In the genomic region with DNA sequence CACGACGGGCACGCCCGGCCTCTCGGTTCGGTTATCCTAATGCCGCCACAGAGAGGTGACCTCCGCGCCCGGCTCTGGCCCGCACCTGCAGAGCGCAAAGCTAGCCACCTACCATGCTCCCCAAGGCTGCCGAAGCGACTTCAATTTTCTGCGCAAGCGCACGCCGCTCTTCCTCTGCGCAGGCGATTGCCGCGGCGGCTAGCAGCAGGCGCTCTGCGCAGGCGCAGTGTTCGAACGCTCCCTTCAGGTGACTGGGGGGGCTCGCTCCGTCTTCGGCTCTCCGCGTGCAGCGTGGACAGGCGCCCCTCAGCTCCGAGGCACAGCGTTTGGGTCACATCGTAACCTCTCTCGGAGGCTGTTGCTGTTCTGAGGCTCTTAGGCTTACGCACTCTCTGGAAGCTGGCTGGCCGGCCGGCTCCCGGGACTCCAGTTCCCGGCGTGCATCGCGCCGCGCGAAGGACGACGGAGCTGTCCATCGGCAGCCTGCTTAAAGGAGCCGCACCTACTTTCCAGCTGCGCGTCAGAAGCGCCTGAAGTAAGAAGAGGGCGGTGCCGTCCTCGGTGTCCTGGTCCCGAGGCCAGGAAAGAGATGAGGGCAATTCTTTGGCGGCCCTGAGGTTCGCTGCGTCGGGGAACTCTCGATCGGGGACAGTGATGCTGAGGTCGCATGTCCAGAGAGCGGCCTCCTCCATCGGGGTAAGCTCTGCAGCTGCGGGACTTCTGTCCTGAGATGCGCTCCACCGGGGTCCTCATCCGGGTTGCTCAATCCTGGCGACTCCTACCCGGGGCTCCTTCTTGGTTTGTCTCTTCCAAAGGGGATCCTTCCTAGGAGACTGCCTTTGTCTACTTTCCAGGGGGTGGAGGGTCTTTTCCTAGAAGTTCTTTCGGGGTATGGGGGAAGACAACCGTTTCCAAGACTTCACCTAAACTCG, we compare ENCODE assay signal across 7 mouse cellular contexts. TPM values are rescaled to one million over a fixed set of nuclear protein-coding genes. Genes with fewer than 3 reads are reported as not detected.
A peak's percentile ranks its signal among the peaks of the same experiment; 100 is the strongest.
DNase-seq lines count a peak whose midpoint lies in the region; ATAC-seq and TF ChIP-seq lines count a peak whose summit lies in the region.

Gene Dcun1d2, minus strand, starts transcription at position 440 of the 932 bp plus-strand sequence.
Gene Tmco3, plus strand, starts transcription at position 499 of the 932 bp plus-strand sequence.

- peak; percentile 95 for DNase-seq in adrenal gland, postnatal 10 days
- DNase-seq in embryonic facial prominence, embryonic 10.5 days (ENCODE audit: low spot score): peak; percentile 94
- peak; percentile 66 for DNase-seq in gonadal fat pad, adult 2 months (ENCODE audit: low read depth)
- peak; percentile 97 for DNase-seq in left cerebral cortex, postnatal 4 days

- peak within 1 kb of the TSS; percentile 95 for H3K27ac ChIP-seq in embryonic facial prominence, embryonic 10.5 days (replicated peaks)
- H3K27ac ChIP-seq in intestine, postnatal 0 days (ENCODE audit: low read depth, low read length): peak within 1 kb of the TSS; percentile 95
- H3K27ac ChIP-seq in midbrain, embryonic 12.5 days (replicated peaks): peak within 1 kb of the TSS; percentile 84
- peak within 1 kb of the TSS; percentile 97 for H3K27ac ChIP-seq in small intestine, adult 2 months (ENCODE audit: insufficient read depth, low read depth, low read length)

- no peak for TF ChIP-seq CTCF in intestine, postnatal 0 days (IDR thresholded peaks at IDR 0.05; ENCODE audit: low read depth)
- TF ChIP-seq CTCF in small intestine, adult 2 months (IDR thresholded peaks at IDR 0.05; ENCODE audit: extremely low read depth, insufficient read length, insufficient replicate concordance, low read depth, low read length): no peak

- peak within 1 kb of the TSS; percentile 88 for H3K4me3 ChIP-seq in embryonic facial prominence, embryonic 10.5 days
- peak within 1 kb of the TSS; percentile 70 for H3K4me3 ChIP-seq in intestine, postnatal 0 days (ENCODE audit: low read depth, low read length)
- H3K4me3 ChIP-seq in midbrain, embryonic 12.5 days: peak within 1 kb of the TSS; percentile 68
- peak within 1 kb of the TSS; percentile 73 for H3K4me3 ChIP-seq in small intestine, adult 2 months (ENCODE audit: low read depth, low read length)

- H3K4me1 ChIP-seq in embryonic facial prominence, embryonic 10.5 days: peaks cover 21% of the 10 kb centered on the region
- H3K4me1 ChIP-seq in intestine, postnatal 0 days (replicated peaks; ENCODE audit: control insufficient read depth, insufficient read depth, low read length): no peaks in the 10 kb centered on the region
- H3K4me1 ChIP-seq in midbrain, embryonic 12.5 days: peaks cover 22% of the 10 kb centered on the region
- peaks cover 3% of the 10 kb centered on the region; the same call in 1 of the 2 replicates for H3K4me1 ChIP-seq in small intestine, adult 2 months (ENCODE audit: control insufficient read depth, insufficient read depth, insufficient read length, low read length)

- no peaks in the 10 kb centered on the region for H3K27me3 ChIP-seq in embryonic facial prominence, embryonic 10.5 days (replicated peaks; ENCODE audit: low read depth, poor library complexity, severe bottlenecking)
- H3K27me3 ChIP-seq in intestine, postnatal 0 days (replicated peaks; ENCODE audit: control insufficient read depth, insufficient read depth, low read length): no peaks in the 10 kb centered on the region
- no peaks in the 10 kb centered on the region for H3K27me3 ChIP-seq in midbrain, embryonic 12.5 days
- H3K27me3 ChIP-seq in small intestine, adult 2 months (ENCODE audit: control insufficient read depth, insufficient read depth, low read length): no peaks in the 10 kb centered on the region

- H3K36me3 ChIP-seq in embryonic facial prominence, embryonic 10.5 days (replicated peaks): peaks cover 14% of the 10 kb centered on the region
- H3K36me3 ChIP-seq in intestine, postnatal 0 days (ENCODE audit: control insufficient read depth, insufficient read depth): peaks cover 4% of the 10 kb centered on the region; the same call in 1 of the 2 replicates
- H3K36me3 ChIP-seq in midbrain, embryonic 12.5 days: peaks cover 9% of the 10 kb centered on the region
- H3K36me3 ChIP-seq in small intestine, adult 2 months (ENCODE audit: control insufficient read depth, insufficient read depth, low read length): peaks cover 5% of the 10 kb centered on the region

- H3K9me3 ChIP-seq in embryonic facial prominence, embryonic 10.5 days: no peaks in the 10 kb centered on the region
- no peaks in the 10 kb centered on the region for H3K9me3 ChIP-seq in intestine, postnatal 0 days (ENCODE audit: control insufficient read depth)
- no peaks in the 10 kb centered on the region for H3K9me3 ChIP-seq in midbrain, embryonic 12.5 days

- TF ChIP-seq POLR2A in small intestine, adult 2 months (IDR thresholded peaks at IDR 0.05; ENCODE audit: low read depth, low read length): peak; percentile 65

- WGBS in embryonic facial prominence, embryonic 10.5 days: under 1% methylated on average over 79 of the region's 79 CpGs
- WGBS in intestine, postnatal 0 days: under 1% methylated on average over 79 of the region's 79 CpGs
- WGBS in midbrain, embryonic 12.5 days: under 1% methylated on average over 79 of the region's 79 CpGs
- under 1% methylated on average over 79 of the region's 79 CpGs for WGBS in small intestine, adult 2 months

- intact Hi-C loops in left cerebral cortex, postnatal 4 days (cut with DNase I): no loop called here

- H3K4me2 ChIP-seq in intestine, postnatal 0 days (replicated peaks; ENCODE audit: low read depth): peak within 1 kb of the TSS; percentile 93
- H3K4me2 ChIP-seq in midbrain, embryonic 12.5 days (replicated peaks): peak within 1 kb of the TSS; percentile 80

- peak within 1 kb of the TSS; percentile 65 for H3K9ac ChIP-seq in intestine, postnatal 0 days (ENCODE audit: low read depth, low read length)
- H3K9ac ChIP-seq in midbrain, embryonic 12.5 days (replicated peaks): peak within 1 kb of the TSS; percentile 68

- ATAC-seq in intestine, postnatal 0 days: peak; percentile 92
- peak; percentile 94 for ATAC-seq in midbrain, embryonic 12.5 days (ENCODE audit: low FRiP score, low read depth)

RNA-seq across cellular contexts. Expression of gene Dcun1d2, which starts in this region (rescaled TPM):
- 10 to 100 TPM; 19.9 to 25.9 TPM for total RNA-seq in adrenal gland, postnatal 10 days (2021)
- polyA plus RNA-seq in embryonic facial prominence, embryonic 10.5 days (2016; fragmentation: Nextera tagmentation; extraction: Ambion mirVana): 22.5 and 23.7 TPM in 2 replicates
- 18.5 and 22.4 TPM in 2 replicates for polyA plus RNA-seq in gonadal fat pad, adult 2 months (2012; rRNA removed)
- polyA plus RNA-seq in intestine, postnatal 0 days (2015; fragmentation: Nextera tagmentation; extraction: Ambion mirVana): 7.3 and 7.9 TPM in 2 replicates
- total RNA-seq in left cerebral cortex, postnatal 4 days (2021): 10 to 100 TPM; 27.6 to 31.2 TPM
- 30.9 and 33.5 TPM in 2 replicates for polyA plus RNA-seq in midbrain, embryonic 12.5 days (2016; fragmentation: Nextera tagmentation; extraction: Ambion mirVana)
- 7.0 and 8.7 TPM in 2 replicates for polyA plus RNA-seq in small intestine, adult 2 months (2012; rRNA removed)

RNA-seq across cellular contexts. Expression of gene Tmco3, which starts in this region (rescaled TPM):
- 10 to 100 TPM; 20.7 to 24.3 TPM for total RNA-seq in adrenal gland, postnatal 10 days (2021)
- polyA plus RNA-seq in embryonic facial prominence, embryonic 10.5 days (2016; fragmentation: Nextera tagmentation; extraction: Ambion mirVana): 33.7 and 37.8 TPM in 2 replicates
- polyA plus RNA-seq in gonadal fat pad, adult 2 months (2012; rRNA removed): 22.4 and 28.7 TPM in 2 replicates
- 18.5 and 22.2 TPM in 2 replicates for polyA plus RNA-seq in intestine, postnatal 0 days (2015; fragmentation: Nextera tagmentation; extraction: Ambion mirVana)
- 10 to 100 TPM; 38.4 to 42.9 TPM for total RNA-seq in left cerebral cortex, postnatal 4 days (2021)
- polyA plus RNA-seq in midbrain, embryonic 12.5 days (2016; fragmentation: Nextera tagmentation; extraction: Ambion mirVana): 36.5 and 47.8 TPM in 2 replicates
- polyA plus RNA-seq in small intestine, adult 2 months (2012; rRNA removed): 11.4 and 38.4 TPM in 2 replicates

Comparison
In these comparisons a context has a peak if more than half of its experiments do, and no peak if none do; other contexts are left out.
1. Peak in every context shown above with its lines: DNase-seq, ATAC-seq, H3K4me3 ChIP-seq and H3K27ac ChIP-seq.